Mouse (Mus musculus): ENCODE measurements around the gene Cacna2d2. TPM values are rescaled to one million over a fixed set of nuclear protein-coding genes. Genes with fewer than 3 reads are reported as not detected.

The Cacna2d2 gene
- polyA plus RNA-seq, 1 experiment = 5.3 TPM

DNA sequence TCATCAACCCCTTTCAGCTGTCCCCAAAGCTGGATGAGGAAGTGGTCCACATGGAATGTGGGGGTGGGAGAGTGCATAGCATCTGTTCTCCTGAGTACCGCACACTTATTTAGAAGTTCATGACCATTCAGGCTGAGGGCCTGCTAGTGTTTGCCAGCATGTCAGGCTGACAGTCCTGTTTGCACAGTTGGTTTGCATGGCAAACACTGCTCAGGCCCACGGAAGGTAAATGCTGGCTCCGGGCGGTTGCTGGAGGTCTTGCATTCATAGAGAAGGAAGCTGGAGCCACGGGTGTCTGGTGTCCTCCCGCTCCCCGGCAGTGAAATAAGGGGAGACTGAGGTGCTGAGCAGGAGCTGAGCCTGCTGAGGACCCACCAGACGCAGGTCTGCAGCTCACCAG, 53.7 kb downstream of the Cacna2d2 start:
- Histone ChIP-seq H3K27ac (ENCODE audit: insufficient read depth, low read depth, low read length) (no peak overlapping the region), H3K36me3 (ENCODE audit: control insufficient read depth, insufficient read depth, low read length) (no peaks in the 10 kb centered on the region), H3K4me3 (ENCODE audit: low read depth, low read length) (no peak overlapping the region), H3K27me3 (ENCODE audit: control insufficient read depth, insufficient read depth, low read length) (peaks cover 12% of the 10 kb centered on the region), H3K4me1 (ENCODE audit: control insufficient read depth, insufficient read depth, insufficient read length, low read length) (no peaks in the 10 kb centered on the region; the same call in 1 of the 2 replicates)
- WGBS = 46% methylated on average over 8 of the region's 8 CpGs
- TF ChIP-seq CTCF (IDR thresholded peaks at IDR 0.05; ENCODE audit: extremely low read depth, insufficient read length, insufficient replicate concordance, low read depth, low read length) (no peak), POLR2A (IDR thresholded peaks at IDR 0.05; ENCODE audit: low read depth, low read length) (no peak)

DNA sequence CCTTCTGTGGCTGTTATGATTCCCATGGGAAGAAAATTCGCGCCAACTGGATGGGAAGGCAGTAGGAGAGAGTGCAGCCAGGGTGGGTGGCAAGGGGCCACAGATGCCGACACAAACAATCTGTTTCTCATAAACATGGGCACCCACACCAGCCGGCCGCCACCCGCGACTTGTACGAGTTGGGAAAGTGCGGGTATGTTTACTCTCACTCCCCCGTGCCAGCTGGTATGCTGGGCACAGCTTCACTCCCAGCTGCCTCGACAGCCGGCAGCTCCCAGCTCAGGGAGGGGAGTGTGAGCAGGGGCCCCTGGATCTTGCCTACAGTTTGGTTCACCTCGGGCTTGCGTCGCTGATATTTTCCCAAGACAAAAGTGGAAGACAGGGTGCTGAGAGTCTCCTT, 57.3 kb downstream of the Cacna2d2 start:
- no peak overlapping the region for H3K27ac ChIP-seq (ENCODE audit: insufficient read depth, low read depth, low read length)
- TF ChIP-seq POLR2A (IDR thresholded peaks at IDR 0.05; ENCODE audit: low read depth, low read length) (no peak), CTCF (IDR thresholded peaks at IDR 0.05; ENCODE audit: extremely low read depth, insufficient read length, insufficient replicate concordance, low read depth, low read length) (no peak)
- no peaks in the 10 kb centered on the region for H3K4me1 ChIP-seq (ENCODE audit: control insufficient read depth, insufficient read depth, insufficient read length, low read length)
- WGBS = 54% methylated on average over 15 of the region's 15 CpGs
- no peaks in the 10 kb centered on the region for H3K36me3 ChIP-seq (ENCODE audit: control insufficient read depth, insufficient read depth, low read length)
- H3K4me3 ChIP-seq (ENCODE audit: low read depth, low read length) = no peak overlapping the region
- H3K27me3 ChIP-seq (ENCODE audit: control insufficient read depth, insufficient read depth, low read length) = 0 out of 2 replicates have a peak, but pooled peaks cover 2% of the 10 kb centered on the region

DNA sequence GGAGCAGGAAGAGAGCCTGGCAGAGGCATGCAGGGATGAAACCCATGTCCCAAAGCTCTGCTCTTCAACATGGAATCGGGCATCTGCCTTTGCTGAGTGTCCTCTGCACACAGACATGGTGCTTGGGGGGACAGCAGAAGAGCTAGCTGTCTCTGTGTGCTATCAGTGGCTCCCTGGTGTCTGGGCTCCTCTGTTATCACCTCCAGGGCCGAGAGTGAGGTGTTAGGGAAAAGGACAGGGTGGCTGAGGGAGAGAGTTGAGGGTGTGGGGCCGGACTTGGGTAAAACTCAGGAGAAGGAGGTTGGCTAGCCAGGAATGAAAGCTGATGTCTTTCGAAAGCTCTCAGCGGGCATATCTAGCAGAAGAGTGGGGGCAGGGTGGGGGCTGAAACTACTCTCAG, 63.5 kb downstream of the Cacna2d2 start:
- no peak for TF ChIP-seq CTCF (IDR thresholded peaks at IDR 0.05; ENCODE audit: extremely low read depth, insufficient read length, insufficient replicate concordance, low read depth, low read length)
- no peak for TF ChIP-seq POLR2A (IDR thresholded peaks at IDR 0.05; ENCODE audit: low read depth, low read length)
- Histone ChIP-seq H3K27me3 (ENCODE audit: control insufficient read depth, insufficient read depth, low read length) (no peaks in the 10 kb centered on the region), H3K4me3 (ENCODE audit: low read depth, low read length) (no peak overlapping the region), H3K36me3 (ENCODE audit: control insufficient read depth, insufficient read depth, low read length) (no peaks in the 10 kb centered on the region), H3K4me1 (ENCODE audit: control insufficient read depth, insufficient read depth, insufficient read length, low read length) (no peaks in the 10 kb centered on the region), H3K27ac (ENCODE audit: insufficient read depth, low read depth, low read length) (no peak overlapping the region)
- 58% methylated on average over 5 of the region's 5 CpGs for WGBS

DNA sequence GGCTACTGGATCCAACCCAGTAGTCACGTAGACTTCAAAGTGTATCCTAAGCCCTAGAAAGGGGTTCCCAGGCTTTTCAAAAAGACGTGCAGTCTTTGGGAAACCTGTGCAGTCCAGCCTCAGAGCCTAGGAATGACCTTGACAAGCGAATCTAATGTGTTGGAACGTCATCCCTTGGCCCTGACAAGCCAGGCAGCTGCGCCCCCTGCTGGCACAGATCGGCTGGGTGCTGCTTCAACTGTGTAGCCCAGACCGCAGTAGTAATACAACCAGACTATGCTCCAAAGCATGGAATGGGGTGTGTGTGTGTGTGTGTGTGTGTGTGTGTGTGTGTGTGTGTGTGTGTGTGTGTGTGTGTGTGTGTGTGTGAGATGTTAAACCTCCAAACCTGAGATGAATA, 64.1 kb downstream of the Cacna2d2 start:
- H3K27me3 ChIP-seq (ENCODE audit: control insufficient read depth, insufficient read depth, low read length) = no peaks in the 10 kb centered on the region
- 14% methylated on average over 7 of the region's 7 CpGs for whole genome bisulfite sequencing
- TF ChIP-seq CTCF (IDR thresholded peaks at IDR 0.05; ENCODE audit: extremely low read depth, insufficient read length, insufficient replicate concordance, low read depth, low read length) = peak; percentile 69
- no peak for TF ChIP-seq POLR2A (IDR thresholded peaks at IDR 0.05; ENCODE audit: low read depth, low read length)
- no peaks in the 10 kb centered on the region for H3K4me1 ChIP-seq (ENCODE audit: control insufficient read depth, insufficient read depth, insufficient read length, low read length)
- H3K36me3 ChIP-seq (ENCODE audit: control insufficient read depth, insufficient read depth, low read length) = no peaks in the 10 kb centered on the region
- H3K27ac ChIP-seq (ENCODE audit: insufficient read depth, low read depth, low read length) = no peak overlapping the region
- no peak overlapping the region for H3K4me3 ChIP-seq (ENCODE audit: low read depth, low read length)

DNA sequence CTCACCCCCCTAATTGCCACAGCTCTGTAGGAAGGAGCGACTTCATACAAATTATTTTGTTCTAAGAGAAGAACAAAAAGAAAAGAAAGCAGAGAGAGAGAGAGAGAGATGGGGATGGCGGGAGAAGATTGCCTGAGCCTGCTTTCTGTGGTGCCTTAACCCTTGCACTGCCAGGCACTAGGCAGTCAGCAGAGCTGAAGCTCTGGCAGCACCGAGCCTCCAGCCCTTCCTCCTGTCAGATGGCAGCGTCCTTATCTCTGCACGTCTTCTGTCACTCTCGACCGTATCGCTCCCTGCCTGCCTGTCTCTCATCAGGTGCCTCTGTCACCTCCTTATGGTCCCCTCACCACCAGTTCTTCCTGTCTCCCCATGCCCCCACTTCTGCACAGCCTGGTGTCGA, 64.7 kb downstream of the Cacna2d2 start:
- no peaks in the 10 kb centered on the region for H3K27me3 ChIP-seq (ENCODE audit: control insufficient read depth, insufficient read depth, low read length)
- no peak overlapping the region for H3K27ac ChIP-seq (ENCODE audit: insufficient read depth, low read depth, low read length)
- no peaks in the 10 kb centered on the region for H3K36me3 ChIP-seq (ENCODE audit: control insufficient read depth, insufficient read depth, low read length)
- 32% methylated on average over 9 of the region's 9 CpGs for WGBS
- no peak overlapping the region for H3K4me3 ChIP-seq (ENCODE audit: low read depth, low read length)
- H3K4me1 ChIP-seq (ENCODE audit: control insufficient read depth, insufficient read depth, insufficient read length, low read length) = no peaks in the 10 kb centered on the region
- TF ChIP-seq POLR2A (IDR thresholded peaks at IDR 0.05; ENCODE audit: low read depth, low read length) (no peak), CTCF (IDR thresholded peaks at IDR 0.05; ENCODE audit: extremely low read depth, insufficient read length, insufficient replicate concordance, low read depth, low read length) (no peak)

DNA sequence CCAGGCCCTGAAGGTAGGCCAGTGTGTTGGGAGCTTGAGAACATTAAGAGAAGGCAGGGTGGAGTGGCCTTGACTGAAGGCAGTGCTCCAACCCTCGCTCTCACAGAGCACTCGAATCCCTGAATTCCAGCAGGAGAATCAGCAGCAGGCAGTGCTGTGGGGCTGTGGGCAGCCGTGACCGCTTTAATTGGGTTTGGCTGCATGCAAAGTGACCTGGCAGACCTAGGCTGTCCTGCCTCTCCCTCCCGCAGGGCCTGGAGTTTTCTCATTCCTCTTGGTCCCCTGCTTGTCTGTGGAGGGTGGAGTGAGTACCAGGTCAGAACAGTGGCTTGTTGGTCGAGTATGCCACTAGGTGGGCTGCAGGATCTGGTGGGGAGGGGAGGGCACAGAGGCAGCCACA, 66.2 kb downstream of the Cacna2d2 start:
- Histone ChIP-seq H3K27ac (ENCODE audit: insufficient read depth, low read depth, low read length) (no peak overlapping the region), H3K4me3 (ENCODE audit: low read depth, low read length) (no peak overlapping the region), H3K36me3 (ENCODE audit: control insufficient read depth, insufficient read depth, low read length) (no peaks in the 10 kb centered on the region), H3K27me3 (ENCODE audit: control insufficient read depth, insufficient read depth, low read length) (no peaks in the 10 kb centered on the region), H3K4me1 (ENCODE audit: control insufficient read depth, insufficient read depth, insufficient read length, low read length) (no peaks in the 10 kb centered on the region)
- WGBS = 40% methylated on average over 6 of the region's 6 CpGs
- TF ChIP-seq CTCF (IDR thresholded peaks at IDR 0.05; ENCODE audit: extremely low read depth, insufficient read length, insufficient replicate concordance, low read depth, low read length) = no peak

DNA sequence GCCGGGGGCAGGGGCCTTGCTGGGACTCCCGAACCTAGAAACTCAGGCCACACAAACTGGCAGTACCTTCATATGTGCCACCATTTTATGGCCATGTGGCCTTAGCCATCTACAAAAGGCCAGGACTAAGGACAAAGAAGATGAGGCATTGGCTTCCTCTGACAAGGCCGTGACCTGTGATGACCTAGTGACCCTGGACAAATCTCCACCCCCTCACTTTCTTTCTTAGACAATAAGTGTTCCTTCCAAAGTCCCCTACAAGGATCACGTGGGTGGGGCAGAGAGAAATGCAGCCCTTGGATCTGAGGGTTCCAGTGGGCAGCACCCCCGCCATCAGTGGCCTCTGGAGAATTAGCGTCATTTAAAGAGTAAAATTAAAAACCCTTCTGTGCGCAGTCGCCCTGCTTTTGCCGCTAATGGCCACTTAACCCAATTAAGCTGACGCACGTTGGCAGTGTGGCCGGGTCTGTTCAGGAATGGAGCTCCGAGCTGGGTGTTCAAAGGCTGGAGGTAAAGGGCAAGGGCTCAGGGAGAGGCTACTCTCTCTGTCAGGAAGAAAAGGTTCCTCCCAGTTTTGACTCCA, 69.9 kb downstream of the Cacna2d2 start:
- Histone ChIP-seq H3K36me3 (ENCODE audit: control insufficient read depth, insufficient read depth, low read length) (no peaks in the 10 kb centered on the region), H3K27ac (ENCODE audit: insufficient read depth, low read depth, low read length) (no peak overlapping the region), H3K27me3 (ENCODE audit: control insufficient read depth, insufficient read depth, low read length) (no peaks in the 10 kb centered on the region), H3K4me3 (ENCODE audit: low read depth, low read length) (no peak overlapping the region), H3K4me1 (ENCODE audit: control insufficient read depth, insufficient read depth, insufficient read length, low read length) (no peaks in the 10 kb centered on the region)
- TF ChIP-seq POLR2A (IDR thresholded peaks at IDR 0.05; ENCODE audit: low read depth, low read length) = no peak
- WGBS = 76% methylated on average over 13 of the region's 13 CpGs

DNA sequence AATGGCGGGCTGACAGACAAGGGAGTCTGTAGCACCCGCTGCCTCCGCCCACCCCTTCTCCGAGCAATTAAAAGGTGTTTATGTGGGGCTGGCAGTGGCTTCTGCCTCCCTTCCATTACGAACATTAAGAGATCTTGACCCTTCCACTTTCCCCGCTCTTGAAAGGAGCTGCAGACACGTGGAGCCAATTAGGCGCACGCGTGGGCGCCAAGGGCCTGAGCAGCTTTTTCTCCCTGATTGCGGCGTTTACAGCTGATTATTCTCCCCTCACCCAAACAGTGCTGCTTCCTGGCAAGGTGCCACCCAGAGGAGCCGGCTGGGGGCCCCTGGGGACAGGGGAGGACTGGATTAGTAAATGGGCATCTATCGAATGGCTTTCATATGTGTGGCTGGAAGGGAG, 71.0 kb downstream of the Cacna2d2 start:
- no peaks in the 10 kb centered on the region for H3K27me3 ChIP-seq (ENCODE audit: control insufficient read depth, insufficient read depth, low read length)
- no peak overlapping the region for H3K4me3 ChIP-seq (ENCODE audit: low read depth, low read length)
- no peaks in the 10 kb centered on the region for H3K4me1 ChIP-seq (ENCODE audit: control insufficient read depth, insufficient read depth, insufficient read length, low read length)
- H3K27ac ChIP-seq (ENCODE audit: insufficient read depth, low read depth, low read length) = no peak overlapping the region
- WGBS = 60% methylated on average over 15 of the region's 15 CpGs
- no peaks in the 10 kb centered on the region for H3K36me3 ChIP-seq (ENCODE audit: control insufficient read depth, insufficient read depth, low read length)
- no peak for TF ChIP-seq POLR2A (IDR thresholded peaks at IDR 0.05; ENCODE audit: low read depth, low read length)
- TF ChIP-seq CTCF (IDR thresholded peaks at IDR 0.05; ENCODE audit: extremely low read depth, insufficient read length, insufficient replicate concordance, low read depth, low read length) = no peak

All from small intestine, adult 2 months (tissue).